Mouse (Mus musculus): ENCODE measurements at regions not wholly inside any gene's neighbourhood (a gene's known extent, or its start where the extent isn't known, plus 50 kb on each side); places are given as distances from the start of the nearest gene placed in this dataset.

DNA sequence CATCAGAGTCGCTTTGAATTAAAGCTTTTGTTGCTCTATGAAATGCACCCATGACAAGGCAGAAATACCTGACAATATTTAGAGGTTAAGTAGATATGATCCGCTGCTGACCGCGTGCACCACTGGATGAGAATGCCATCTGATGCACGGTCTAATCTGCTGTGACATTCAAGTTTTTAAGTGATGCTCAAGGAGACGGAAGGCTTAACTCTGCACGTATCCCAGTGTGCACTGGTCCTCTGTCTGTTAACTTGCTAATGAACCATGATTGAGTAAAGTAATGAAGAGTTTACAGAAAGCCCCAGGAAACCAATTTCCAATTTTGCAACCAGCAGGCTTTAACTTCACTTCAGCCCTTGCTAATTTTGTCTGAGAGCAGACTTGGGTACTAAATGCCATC, 478.3 kb upstream of the Gm5415 start:
- Histone ChIP-seq H3K4me3 (ENCODE audit: low read depth, low read length) (no peak overlapping the region), H3K27me3 (ENCODE audit: control insufficient read depth, insufficient read depth, low read depth, low read length) (no peaks in the 10 kb centered on the region), H3K4me1 (ENCODE audit: control insufficient read depth, low read depth, low read length) (no peaks in the 10 kb centered on the region), H3K36me3 (ENCODE audit: control insufficient read depth, insufficient read depth) (no peaks in the 10 kb centered on the region), H3K9ac (ENCODE audit: low read depth, low read length) (no peak overlapping the region), H3K9me3 (replicated peaks; ENCODE audit: control insufficient read depth, low read length) (no peaks in the 10 kb centered on the region), H3K27ac (ENCODE audit: low read length) (no peak overlapping the region), H3K4me2 (ENCODE audit: low read depth, low read length) (no peak overlapping the region)
- WGBS (ENCODE audit: insufficient replicate concordance): 74% methylated on average over 7 of the region's 7 CpGs
- ATAC-seq (ENCODE audit: low read depth): no peak

DNA sequence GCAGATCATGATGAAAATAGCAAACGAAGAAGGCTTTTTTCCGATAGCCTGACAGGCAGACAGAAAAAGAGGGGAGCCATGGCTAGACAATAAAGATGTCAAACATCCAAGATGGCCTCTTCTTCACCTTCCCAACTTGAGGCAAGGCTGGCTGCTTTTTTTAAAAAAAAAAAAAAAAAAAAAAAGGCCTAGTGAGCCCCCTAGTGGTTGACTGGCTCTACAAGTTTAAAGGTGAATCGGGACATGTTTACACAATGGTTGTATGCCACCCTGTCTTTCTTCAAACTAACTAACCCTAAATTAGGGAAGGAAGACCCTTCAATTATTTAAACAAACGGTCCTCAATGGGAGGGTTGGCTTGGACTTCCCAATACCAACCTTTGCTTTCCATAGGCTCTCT, 475.8 kb upstream of the Gm5415 start:
- Histone ChIP-seq H3K27me3 (ENCODE audit: control insufficient read depth, insufficient read depth, low read depth, low read length) (no peaks in the 10 kb centered on the region), H3K4me1 (ENCODE audit: control insufficient read depth, low read depth, low read length) (no peaks in the 10 kb centered on the region), H3K27ac (ENCODE audit: low read length) (no peak overlapping the region), H3K9me3 (replicated peaks; ENCODE audit: control insufficient read depth, low read length) (no peaks in the 10 kb centered on the region), H3K4me3 (ENCODE audit: low read depth, low read length) (no peak overlapping the region), H3K36me3 (ENCODE audit: control insufficient read depth, insufficient read depth) (no peaks in the 10 kb centered on the region), H3K9ac (ENCODE audit: low read depth, low read length) (no peak overlapping the region), H3K4me2 (ENCODE audit: low read depth, low read length) (no peak overlapping the region)
- ATAC-seq (ENCODE audit: low read depth): no peak
- WGBS (ENCODE audit: insufficient replicate concordance): 55% methylated on average over 4 of the region's 4 CpGs

DNA sequence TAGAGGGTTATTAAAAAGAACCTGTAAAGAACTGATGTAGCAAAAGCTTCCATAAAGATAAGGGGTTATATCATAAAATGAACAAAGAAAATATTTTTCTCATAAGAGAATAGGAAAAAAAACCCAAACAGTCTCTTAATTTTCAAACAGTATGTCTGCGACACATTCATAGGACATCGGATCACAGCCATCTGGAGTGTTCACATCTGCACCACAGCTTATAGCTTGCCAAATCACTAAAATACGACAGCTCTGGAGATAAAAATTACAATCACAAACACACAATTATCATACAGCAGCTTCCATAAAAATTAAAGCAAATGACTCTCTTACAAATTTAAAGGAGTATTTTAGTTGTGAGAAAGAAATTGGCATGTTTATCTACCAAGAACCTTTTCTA, 456.9 kb upstream of the Gm5415 start:
- H3K9me3 ChIP-seq (replicated peaks; ENCODE audit: control insufficient read depth, low read length): no peaks in the 10 kb centered on the region
- no peaks in the 10 kb centered on the region for H3K4me1 ChIP-seq (ENCODE audit: control insufficient read depth, low read depth, low read length)
- no peaks in the 10 kb centered on the region for H3K36me3 ChIP-seq (ENCODE audit: control insufficient read depth, insufficient read depth)
- no peaks in the 10 kb centered on the region for H3K27me3 ChIP-seq (ENCODE audit: control insufficient read depth, insufficient read depth, low read depth, low read length)
- H3K9ac ChIP-seq (ENCODE audit: low read depth, low read length): no peak overlapping the region
- no peak for ATAC-seq (ENCODE audit: low read depth)
- no peak overlapping the region for H3K4me3 ChIP-seq (ENCODE audit: low read depth, low read length)
- 66% methylated on average over 3 of the region's 3 CpGs for WGBS (ENCODE audit: insufficient replicate concordance)
- H3K27ac ChIP-seq (ENCODE audit: low read length): no peak overlapping the region
- H3K4me2 ChIP-seq (ENCODE audit: low read depth, low read length): no peak overlapping the region

DNA sequence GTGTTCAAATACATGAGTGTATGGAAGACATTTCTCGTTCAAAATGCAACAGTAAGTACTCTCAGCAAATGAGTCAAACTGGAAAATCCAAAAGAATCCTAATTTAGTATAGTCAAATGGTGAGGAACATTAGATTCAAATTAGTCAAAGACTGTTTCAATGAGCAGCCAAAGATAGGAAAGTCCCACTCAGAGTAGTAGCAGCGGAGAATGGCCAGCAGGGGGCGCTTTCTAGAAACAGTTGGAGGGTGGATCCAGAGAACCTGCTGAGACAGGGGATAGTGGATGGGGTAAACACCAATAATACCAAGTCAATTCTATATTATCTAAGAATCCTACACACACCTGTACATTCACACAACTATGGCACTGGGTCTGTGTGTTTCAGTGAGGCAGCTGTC, 417.9 kb upstream of the Gm5415 start:
- no peak for ATAC-seq (ENCODE audit: low read depth)
- Histone ChIP-seq H3K27me3 (ENCODE audit: control insufficient read depth, insufficient read depth, low read depth, low read length) (no peaks in the 10 kb centered on the region), H3K36me3 (ENCODE audit: control insufficient read depth, insufficient read depth) (no peaks in the 10 kb centered on the region), H3K9ac (ENCODE audit: low read depth, low read length) (no peak overlapping the region), H3K27ac (ENCODE audit: low read length) (no peak overlapping the region), H3K4me3 (ENCODE audit: low read depth, low read length) (no peak overlapping the region), H3K4me2 (ENCODE audit: low read depth, low read length) (no peak overlapping the region), H3K4me1 (ENCODE audit: control insufficient read depth, low read depth, low read length) (no peaks in the 10 kb centered on the region), H3K9me3 (replicated peaks; ENCODE audit: control insufficient read depth, low read length) (no peaks in the 10 kb centered on the region)
- 63% methylated on average over 3 of the region's 3 CpGs for WGBS (ENCODE audit: insufficient replicate concordance)

DNA sequence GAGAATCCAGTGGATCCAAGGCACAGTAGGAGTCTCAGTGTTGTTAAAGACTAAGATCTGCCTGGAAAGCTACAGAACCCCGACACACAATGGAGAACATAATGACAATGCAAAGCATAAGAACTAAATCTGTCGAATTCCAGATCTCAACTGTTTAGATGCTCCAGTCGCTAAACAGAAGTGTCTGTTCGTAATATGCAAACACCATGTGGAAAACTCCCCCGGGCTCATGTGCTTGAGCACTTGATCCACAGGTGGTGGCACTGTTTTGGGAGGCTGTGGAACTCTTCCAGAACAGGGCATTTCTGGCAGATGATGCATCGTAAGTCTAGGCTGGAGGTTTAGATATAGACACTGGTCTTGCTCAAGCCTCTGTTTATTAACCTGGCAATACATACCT, 412.2 kb upstream of the Gm5415 start:
- H3K4me2 ChIP-seq (ENCODE audit: low read depth, low read length): no peak overlapping the region
- ATAC-seq (ENCODE audit: low read depth): no peak
- H3K27ac ChIP-seq (ENCODE audit: low read length): no peak overlapping the region
- no peak overlapping the region for H3K9ac ChIP-seq (ENCODE audit: low read depth, low read length)
- H3K4me1 ChIP-seq (ENCODE audit: control insufficient read depth, low read depth, low read length): no peaks in the 10 kb centered on the region
- 65% methylated on average over 6 of the region's 6 CpGs for WGBS (ENCODE audit: insufficient replicate concordance)
- H3K9me3 ChIP-seq (replicated peaks; ENCODE audit: control insufficient read depth, low read length): no peaks in the 10 kb centered on the region
- no peaks in the 10 kb centered on the region for H3K27me3 ChIP-seq (ENCODE audit: control insufficient read depth, insufficient read depth, low read depth, low read length)
- H3K36me3 ChIP-seq (ENCODE audit: control insufficient read depth, insufficient read depth): no peaks in the 10 kb centered on the region
- no peak overlapping the region for H3K4me3 ChIP-seq (ENCODE audit: low read depth, low read length)

DNA sequence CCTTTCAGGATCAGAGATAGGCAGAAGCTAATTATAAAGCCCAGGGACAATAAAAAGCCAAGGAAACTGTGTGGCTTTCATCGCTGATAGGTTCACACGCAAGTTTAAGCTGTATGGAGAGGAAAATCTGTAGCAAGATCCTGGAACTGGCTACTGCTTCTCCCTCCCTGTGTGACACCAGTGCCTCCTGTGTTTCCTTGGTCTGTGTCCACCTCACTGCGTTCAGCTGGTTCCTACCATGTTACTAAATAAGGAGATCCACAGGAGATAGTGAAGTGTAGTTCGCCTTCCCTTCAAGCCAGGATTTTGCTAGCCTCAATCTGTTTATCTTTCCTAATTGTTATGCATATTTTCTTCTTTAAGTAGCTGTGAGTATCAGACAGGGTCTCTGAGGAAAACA, 399.2 kb upstream of the Gm5415 start:
- no peak overlapping the region for H3K4me3 ChIP-seq (ENCODE audit: low read depth, low read length)
- H3K27me3 ChIP-seq (ENCODE audit: control insufficient read depth, insufficient read depth, low read depth, low read length): no peaks in the 10 kb centered on the region
- H3K9me3 ChIP-seq (replicated peaks; ENCODE audit: control insufficient read depth, low read length): no peaks in the 10 kb centered on the region
- H3K4me1 ChIP-seq (ENCODE audit: control insufficient read depth, low read depth, low read length): no peaks in the 10 kb centered on the region
- H3K36me3 ChIP-seq (ENCODE audit: control insufficient read depth, insufficient read depth): no peaks in the 10 kb centered on the region
- ATAC-seq (ENCODE audit: low read depth): no peak
- H3K4me2 ChIP-seq (ENCODE audit: low read depth, low read length): no peak overlapping the region
- WGBS (ENCODE audit: insufficient replicate concordance): 66% methylated on average over 4 of the region's 4 CpGs
- no peak overlapping the region for H3K27ac ChIP-seq (ENCODE audit: low read length)
- no peak overlapping the region for H3K9ac ChIP-seq (ENCODE audit: low read depth, low read length)

DNA sequence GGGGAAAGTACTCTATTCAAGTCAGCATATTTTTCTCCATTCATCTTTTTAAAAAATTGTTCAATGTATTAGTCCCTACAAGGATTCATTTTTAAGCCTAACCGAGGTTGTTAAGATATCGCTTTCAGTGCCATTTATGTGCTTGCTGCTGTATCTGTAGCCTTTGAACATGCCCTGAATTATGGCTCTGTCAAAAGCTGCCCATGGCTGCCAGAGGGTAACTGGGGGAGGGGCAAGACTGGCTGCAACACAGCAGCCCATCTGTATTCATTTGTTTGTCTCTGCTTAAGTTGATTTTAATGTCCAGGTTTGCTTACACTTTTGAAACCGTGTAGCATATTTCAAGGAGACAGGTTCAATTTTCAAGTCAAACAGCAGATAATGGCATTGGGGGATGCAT, 383.3 kb upstream of the Gm5415 start:
- Histone ChIP-seq H3K9me3 (replicated peaks; ENCODE audit: control insufficient read depth, low read length) (no peaks in the 10 kb centered on the region; the same call in 1 of the 2 replicates), H3K27ac (ENCODE audit: low read length) (no peak overlapping the region), H3K27me3 (ENCODE audit: control insufficient read depth, insufficient read depth, low read depth, low read length) (no peaks in the 10 kb centered on the region), H3K4me3 (ENCODE audit: low read depth, low read length) (no peak overlapping the region), H3K4me2 (ENCODE audit: low read depth, low read length) (no peak overlapping the region), H3K9ac (ENCODE audit: low read depth, low read length) (no peak overlapping the region), H3K4me1 (ENCODE audit: control insufficient read depth, low read depth, low read length) (no peaks in the 10 kb centered on the region), H3K36me3 (ENCODE audit: control insufficient read depth, insufficient read depth) (no peaks in the 10 kb centered on the region)
- 61% methylated on average over 3 of the region's 3 CpGs for WGBS (ENCODE audit: insufficient replicate concordance)
- ATAC-seq (ENCODE audit: low read depth): no peak

DNA sequence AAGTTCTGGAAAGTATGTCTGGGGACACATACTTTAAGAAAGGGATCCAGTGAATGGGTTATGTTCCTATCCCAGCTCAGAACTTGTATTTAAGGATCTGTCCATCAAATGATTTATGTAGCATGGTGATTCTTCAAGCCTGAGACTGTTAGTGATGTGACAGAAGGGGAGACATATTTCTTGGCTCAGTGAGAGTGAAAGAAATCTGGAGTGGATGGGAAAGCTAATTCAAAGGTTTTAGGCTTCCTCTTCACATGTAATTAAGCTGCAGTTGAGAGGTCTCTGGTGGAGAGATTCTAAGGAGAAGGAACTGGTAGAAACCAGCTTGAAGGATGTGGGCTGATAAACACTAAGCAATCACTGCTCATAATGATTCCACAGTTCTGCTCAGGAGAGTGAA, 355.3 kb upstream of the Gm5415 start:
- no peaks in the 10 kb centered on the region for H3K9me3 ChIP-seq (replicated peaks; ENCODE audit: control insufficient read depth, low read length)
- H3K27ac ChIP-seq (ENCODE audit: low read length): no peak overlapping the region
- no peaks in the 10 kb centered on the region for H3K4me1 ChIP-seq (ENCODE audit: control insufficient read depth, low read depth, low read length)
- ATAC-seq (ENCODE audit: low read depth): no peak
- no peak overlapping the region for H3K4me3 ChIP-seq (ENCODE audit: low read depth, low read length)
- H3K4me2 ChIP-seq (ENCODE audit: low read depth, low read length): no peak overlapping the region
- H3K36me3 ChIP-seq (ENCODE audit: control insufficient read depth, insufficient read depth): no peaks in the 10 kb centered on the region
- no peak overlapping the region for H3K9ac ChIP-seq (ENCODE audit: low read depth, low read length)
- H3K27me3 ChIP-seq (ENCODE audit: control insufficient read depth, insufficient read depth, low read depth, low read length): no peaks in the 10 kb centered on the region

DNA sequence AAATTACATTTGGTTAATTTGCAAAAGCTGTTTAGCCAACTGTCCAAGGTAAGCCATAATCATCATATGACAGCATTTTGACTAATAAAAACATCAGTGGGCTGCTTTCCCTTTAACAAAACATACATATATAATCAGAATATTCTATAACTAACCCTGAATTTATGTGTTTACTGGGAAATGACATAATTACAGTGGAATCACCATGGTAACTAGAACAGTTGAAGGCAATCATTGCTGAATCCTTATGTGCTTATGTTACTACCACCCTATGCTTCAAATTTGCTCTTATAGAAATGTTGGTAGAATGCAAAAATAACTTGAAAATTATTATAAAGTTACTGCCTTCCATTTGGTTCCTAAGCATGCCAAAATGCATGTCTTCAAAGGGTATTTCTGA, 340.6 kb upstream of the Gm5415 start:
- Histone ChIP-seq H3K4me2 (ENCODE audit: low read depth, low read length) (no peak overlapping the region), H3K9me3 (replicated peaks; ENCODE audit: control insufficient read depth, low read length) (no peaks in the 10 kb centered on the region), H3K4me1 (ENCODE audit: control insufficient read depth, low read depth, low read length) (no peaks in the 10 kb centered on the region), H3K9ac (ENCODE audit: low read depth, low read length) (no peak overlapping the region), H3K36me3 (ENCODE audit: control insufficient read depth, insufficient read depth) (no peaks in the 10 kb centered on the region), H3K27ac (ENCODE audit: low read length) (no peak overlapping the region), H3K27me3 (ENCODE audit: control insufficient read depth, insufficient read depth, low read depth, low read length) (no peaks in the 10 kb centered on the region), H3K4me3 (ENCODE audit: low read depth, low read length) (no peak overlapping the region)
- no peak for ATAC-seq (ENCODE audit: low read depth)

DNA sequence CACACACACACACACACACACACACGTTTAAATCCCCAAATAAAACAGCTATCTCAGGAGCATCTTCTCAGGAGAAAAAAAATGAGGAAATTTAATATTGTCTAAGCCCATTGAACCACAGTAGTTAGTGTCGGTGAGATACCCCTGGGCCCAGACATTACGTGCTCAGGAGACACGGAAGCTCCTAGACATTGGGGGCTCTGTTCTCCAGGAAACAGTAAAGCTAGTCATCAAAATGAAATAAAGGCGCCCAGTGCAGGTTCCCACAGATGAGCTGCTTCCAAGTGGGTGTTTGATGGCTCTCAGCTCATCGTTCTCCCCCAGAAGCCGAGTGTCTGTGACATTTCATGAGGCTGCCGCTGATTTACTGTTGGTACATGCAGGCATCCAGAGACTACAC, 325.8 kb upstream of the Gm5415 start:
- 69% methylated on average over 8 of the region's 8 CpGs for WGBS (ENCODE audit: insufficient replicate concordance)
- no peak for ATAC-seq (ENCODE audit: low read depth)
- Histone ChIP-seq H3K4me3 (ENCODE audit: low read depth, low read length) (no peak overlapping the region), H3K9ac (ENCODE audit: low read depth, low read length) (no peak overlapping the region), H3K9me3 (replicated peaks; ENCODE audit: control insufficient read depth, low read length) (no peaks in the 10 kb centered on the region), H3K4me2 (ENCODE audit: low read depth, low read length) (no peak overlapping the region), H3K36me3 (ENCODE audit: control insufficient read depth, insufficient read depth) (no peaks in the 10 kb centered on the region), H3K27me3 (ENCODE audit: control insufficient read depth, insufficient read depth, low read depth, low read length) (no peaks in the 10 kb centered on the region), H3K27ac (ENCODE audit: low read length) (no peak overlapping the region), H3K4me1 (ENCODE audit: control insufficient read depth, low read depth, low read length) (no peaks in the 10 kb centered on the region)
